Mouse (Mus musculus): Measurements from ENCODE around the gene Apobec3.

DNA sequence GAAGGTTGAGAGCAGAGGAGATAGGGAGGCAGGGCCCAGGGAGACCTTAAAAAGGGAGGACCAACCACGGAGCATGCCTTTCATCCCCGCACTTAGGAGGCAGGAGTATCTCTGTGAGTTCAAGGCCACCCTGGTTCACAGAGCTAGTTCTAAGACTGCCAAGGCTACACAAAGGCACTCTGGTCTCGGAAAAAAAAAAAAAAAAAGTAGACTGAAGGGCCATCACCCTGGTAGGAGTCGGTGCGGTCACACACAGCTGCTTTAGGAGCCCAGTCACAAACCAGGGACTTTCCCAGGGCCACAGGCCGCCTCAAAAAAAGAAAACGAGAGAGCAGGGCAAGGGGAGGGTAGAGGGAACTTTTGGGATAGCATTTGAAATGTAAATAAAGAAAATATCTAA, 9.3 kb downstream of the Apobec3 start:
- TF ChIP-seq CTCF (IDR thresholded peaks at IDR 0.05; ENCODE audit: low read depth, low read length), result no peak
- TF ChIP-seq POLR2A (IDR thresholded peaks at IDR 0.05; ENCODE audit: borderline replicate concordance, low read depth, low read length), result no peak

Data from bone marrow macrophage, adult 2 months (primary cell).